Mouse (Mus musculus): ENCODE data around the gene Gm10128.
"Not testable (repeated sequence)": the region's sequence is repeated elsewhere in the genome, so short reads cannot be mapped to it uniquely, and the experiment has no call there.

Gm10128 gene

GRCm38 (mm10) chr14:7643872-7644271, at the start of gene Gm10128:
Gene Gm10128, minus strand, starts transcription at chr14:7643972.
- DNase-seq, result not testable (repeated sequence)

GRCm38 (mm10) chr14:7681170-7681569, 37.4 kb upstream of the Gm10128 start:
- not testable (repeated sequence) for DNase-seq

GRCm38 (mm10) chr14:7662491-7662890, 18.7 kb upstream of the Gm10128 start:
- not testable (repeated sequence) for DNase-seq

GRCm38 (mm10) chr14:7658101-7659074, 14.6 kb upstream of the Gm10128 start:
- peak; percentile 3 for DNase-seq

GRCm38 (mm10) chr14:7657456-7657855, 13.7 kb upstream of the Gm10128 start:
- DNase-seq, result not testable (repeated sequence)

GRCm38 (mm10) chr14:7595492-7595891, 48.3 kb downstream of the Gm10128 start, which contains the start of gene Gm10338:
Gene Gm10338, minus strand, starts transcription at chr14:7595592.
- DNase-seq, result not testable (repeated sequence)

Data from right cerebral cortex, postnatal 25 days (tissue).